Comparison of ENCODE assay signal across 26 mouse cellular contexts in genomic region chr10:9607155-9607554, GRCm38 (mm10).
A peak's percentile ranks its signal among the peaks of the same experiment; 100 is the strongest.
DNase-seq lines count a peak whose midpoint lies in the region; ATAC-seq and TF ChIP-seq lines count a peak whose summit lies in the region.
"Had no signal": no experiment of that assay in that cellular context is flagged by ENCODE, and none has a peak within 500 bp of the region (broad histone marks: within the 10 kb centered on the region; RNA-seq: fewer than 3 reads in every experiment).

No protein-coding gene starts in this region.

- no peak overlapping the region for H3K9ac ChIP-seq in intestine, embryonic 14.5 days (ENCODE audit: low read length)
- H3K9ac ChIP-seq in intestine, postnatal 0 days (ENCODE audit: low read depth, low read length) = no peak overlapping the region
- H3K9ac ChIP-seq in intestine, embryonic 16.5 days (ENCODE audit: low read depth, low read length) = no peak overlapping the region
- H3K9ac ChIP-seq: embryonic facial prominence, embryonic 12.5 days; forebrain, embryonic 12.5 days; forebrain, embryonic 15.5 days; forebrain, postnatal 0 days had no signal

- peak; percentile 74 for ATAC-seq in intestine, embryonic 14.5 days (replicated peaks; ENCODE audit: low FRiP score, low TSS enrichment, low read depth)
- no peak for ATAC-seq in intestine, postnatal 0 days
- ATAC-seq in intestine, embryonic 16.5 days = peak; percentile 62
- no peak for ATAC-seq in erythroid progenitor cell, adult 5-6 weeks (replicated peaks; ENCODE audit: low FRiP score, poor library complexity, severe bottlenecking)
- ATAC-seq: activated CD4-positive, CD25-positive, alpha-beta regulatory T cell, adult 4 months; CD4-positive, CD25-positive, alpha-beta regulatory T cell, adult 4 months; forebrain, embryonic 15.5 days; forebrain, postnatal 0 days; Patski had no signal

- H3K4me2 ChIP-seq in intestine, embryonic 14.5 days (ENCODE audit: low read length) = no peak overlapping the region
- no peak overlapping the region for H3K4me2 ChIP-seq in intestine, postnatal 0 days (replicated peaks; ENCODE audit: low read depth)
- H3K4me2 ChIP-seq in intestine, embryonic 16.5 days (ENCODE audit: low read depth, low read length) = no peak overlapping the region
- H3K4me2 ChIP-seq: embryonic facial prominence, embryonic 12.5 days; forebrain, embryonic 12.5 days; forebrain, embryonic 15.5 days had no signal

- DNase-seq in intestine, embryonic 14.5 days (ENCODE audit: low spot score) = no peak
- DNase-seq in MN1 (ENCODE audit: low spot score) = peak; percentile 51
- DNase-seq in Muller cell, postnatal 12 days (ENCODE audit: inconsistent ontology term) = no peak
- DNase-seq: adrenal gland, adult 8-10 months; adrenal gland, postnatal 14 days; adrenal gland, postnatal 36 days; B cell, adult 2 months; cerebellum, adult 11-12 months; cerebellum, adult 2 months; cerebellum, adult 9-10 months; cerebellum, postnatal 10 days; cerebellum, postnatal 25 days; forebrain, postnatal 0 days had no signal

- H3K27me3 ChIP-seq in intestine, embryonic 14.5 days (replicated peaks; ENCODE audit: control insufficient read depth, insufficient read depth, low read length) = no peaks in the 10 kb centered on the region
- no peaks in the 10 kb centered on the region for H3K27me3 ChIP-seq in intestine, postnatal 0 days (replicated peaks; ENCODE audit: control insufficient read depth, insufficient read depth, low read length)
- H3K27me3 ChIP-seq in intestine, embryonic 16.5 days (replicated peaks; ENCODE audit: control insufficient read depth, insufficient read depth, low read length) = no peaks in the 10 kb centered on the region
- H3K27me3 ChIP-seq: CH12.LX; embryonic facial prominence, embryonic 12.5 days; forebrain, embryonic 12.5 days; forebrain, embryonic 15.5 days had no signal

- no peaks in the 10 kb centered on the region for H3K9me3 ChIP-seq in intestine, embryonic 14.5 days (ENCODE audit: control insufficient read depth, low read length)
- no peaks in the 10 kb centered on the region for H3K9me3 ChIP-seq in intestine, postnatal 0 days (ENCODE audit: control insufficient read depth)
- no peaks in the 10 kb centered on the region for H3K9me3 ChIP-seq in intestine, embryonic 16.5 days (ENCODE audit: control insufficient read depth, low read length)
- H3K9me3 ChIP-seq: embryonic facial prominence, embryonic 10.5 days; embryonic facial prominence, embryonic 12.5 days; forebrain, embryonic 10.5 days; forebrain, embryonic 12.5 days; forebrain, embryonic 15.5 days; G1E had no signal

- peaks cover 13% of the 10 kb centered on the region for H3K4me1 ChIP-seq in intestine, embryonic 14.5 days (replicated peaks; ENCODE audit: control insufficient read depth, insufficient read depth, low read length)
- no peaks in the 10 kb centered on the region for H3K4me1 ChIP-seq in intestine, postnatal 0 days (replicated peaks; ENCODE audit: control insufficient read depth, insufficient read depth, low read length)
- peaks cover 7% of the 10 kb centered on the region for H3K4me1 ChIP-seq in intestine, embryonic 16.5 days (ENCODE audit: control insufficient read depth, insufficient read depth, low read length)
- H3K4me1 ChIP-seq: embryonic facial prominence, embryonic 10.5 days; embryonic facial prominence, embryonic 12.5 days; forebrain, embryonic 10.5 days; forebrain, embryonic 12.5 days had no signal

- no peak overlapping the region for H3K27ac ChIP-seq in intestine, embryonic 14.5 days (ENCODE audit: low read depth)
- H3K27ac ChIP-seq in intestine, postnatal 0 days (ENCODE audit: low read depth, low read length) = no peak overlapping the region
- no peak overlapping the region for H3K27ac ChIP-seq in intestine, embryonic 16.5 days (ENCODE audit: low read length)
- H3K27ac ChIP-seq: embryonic facial prominence, embryonic 10.5 days; embryonic facial prominence, embryonic 12.5 days; forebrain, embryonic 10.5 days; forebrain, embryonic 12.5 days; forebrain, embryonic 15.5 days had no signal

- H3K4me3 ChIP-seq in intestine, embryonic 14.5 days (ENCODE audit: low read depth, low read length) = no peak overlapping the region
- no peak overlapping the region for H3K4me3 ChIP-seq in intestine, postnatal 0 days (ENCODE audit: low read depth, low read length)
- no peak overlapping the region for H3K4me3 ChIP-seq in intestine, embryonic 16.5 days (ENCODE audit: low read length)
- H3K4me3 ChIP-seq: embryonic facial prominence, embryonic 10.5 days; embryonic facial prominence, embryonic 12.5 days; forebrain, embryonic 10.5 days; forebrain, embryonic 12.5 days; forebrain, embryonic 15.5 days had no signal

- no peak for TF ChIP-seq CTCF in intestine, postnatal 0 days (IDR thresholded peaks at IDR 0.05; ENCODE audit: low read depth)

- 41% methylated on average over 2 of the region's 2 CpGs for WGBS in intestine, embryonic 14.5 days
- 70% methylated on average over 2 of the region's 2 CpGs for WGBS in intestine, postnatal 0 days
- WGBS in intestine, embryonic 16.5 days = 68% methylated on average over 2 of the region's 2 CpGs

- H3K36me3 ChIP-seq in intestine, embryonic 14.5 days (ENCODE audit: control insufficient read depth, insufficient read depth, low read length) = no peaks in the 10 kb centered on the region
- no peaks in the 10 kb centered on the region for H3K36me3 ChIP-seq in intestine, postnatal 0 days (ENCODE audit: control insufficient read depth, insufficient read depth)
- no peaks in the 10 kb centered on the region for H3K36me3 ChIP-seq in intestine, embryonic 16.5 days (ENCODE audit: control insufficient read depth, insufficient read depth, low read length)
- H3K36me3 ChIP-seq: embryonic facial prominence, embryonic 10.5 days; embryonic facial prominence, embryonic 12.5 days; forebrain, embryonic 10.5 days; forebrain, embryonic 12.5 days; forebrain, embryonic 15.5 days; G1E had no signal

Comparison
In these comparisons a context has a peak if more than half of its experiments do, and no peak if none do; other contexts are left out.
1. ATAC-seq: peak in intestine, embryonic 14.5 days (single experiment) and intestine, embryonic 16.5 days (single experiment); none in intestine, postnatal 0 days (single experiment) and erythroid progenitor cell, adult 5-6 weeks (single experiment).